Mouse (Mus musculus): ENCODE data around the gene 1700001C02Rik. TPM values are rescaled to one million over a fixed set of nuclear protein-coding genes. Genes with fewer than 3 reads are reported as not detected.

Gene 1700001C02Rik
- polyA plus RNA-seq, 2 experiments from 2014 or later, result not detected

- no peak for ATAC-seq
Observed at GRCm38 (mm10) chr5:30495288-30495687, 29.4 kb downstream of the 1700001C02Rik start.

GRCm38 (mm10) chr5:30496821-30497220 is 31.0 kb downstream of the 1700001C02Rik start:
- no peak for ATAC-seq

GRCm38 (mm10) chr5:30497299-30497698 is 31.5 kb downstream of the 1700001C02Rik start:
- no peak for ATAC-seq

- no peak for ATAC-seq
Observed at GRCm38 (mm10) chr5:30513111-30513510, 47.3 kb downstream of the 1700001C02Rik start.

- ATAC-seq, result no peak
Observed at GRCm38 (mm10) chr5:30516376-30516775, 50.5 kb downstream of the 1700001C02Rik start.

GRCm38 (mm10) chr5:30518108-30518507 is 52.3 kb downstream of the 1700001C02Rik start:
- ATAC-seq, result no peak

- no peak for ATAC-seq
Observed at GRCm38 (mm10) chr5:30518547-30518946, 52.7 kb downstream of the 1700001C02Rik start.

GRCm38 (mm10) chr5:30519494-30519893 is 53.6 kb downstream of the 1700001C02Rik start:
- no peak for ATAC-seq

- no peak for ATAC-seq
Observed at GRCm38 (mm10) chr5:30520214-30520732, 54.4 kb downstream of the 1700001C02Rik start.

GRCm38 (mm10) chr5:30522406-30522805 is 56.6 kb downstream of the 1700001C02Rik start:
- ATAC-seq, result no peak

GRCm38 (mm10) chr5:30523131-30523530 is 57.3 kb downstream of the 1700001C02Rik start:
- no peak for ATAC-seq

GRCm38 (mm10) chr5:30524213-30524612 is 58.4 kb downstream of the 1700001C02Rik start:
- ATAC-seq, result no peak

- no peak for ATAC-seq
Observed at GRCm38 (mm10) chr5:30525920-30526836, 60.3 kb downstream of the 1700001C02Rik start.

- no peak for ATAC-seq
Observed at GRCm38 (mm10) chr5:30527129-30527528, 61.3 kb downstream of the 1700001C02Rik start.

- ATAC-seq, result no peak
Observed at GRCm38 (mm10) chr5:30528906-30529305, 63.1 kb downstream of the 1700001C02Rik start.

Other genes with a start within 250 kb of the 1700001C02Rik start
- gene Selenoi, start 233.5 kb upstream of the 1700001C02Rik start, polyA plus RNA-seq (2017; shearing (Covaris generic)), result 10 to 100 TPM; 21.9 to 23.3 TPM
- gene Drc1, start 184.7 kb upstream of the 1700001C02Rik start, polyA plus RNA-seq (2017; shearing (Covaris generic)), result 10 to 100 TPM in 1 of 2 experiments, 1 to 10 TPM in 1; 8.1 to 13.2 TPM
- gene Otof, start 4.1 kb upstream of the 1700001C02Rik start, polyA plus RNA-seq (2017; shearing (Covaris generic)), result not detected
- not detected for gene Cib4, start 79.8 kb downstream of the 1700001C02Rik start, polyA plus RNA-seq (2017; shearing (Covaris generic))
- gene Kcnk3, start 122.1 kb downstream of the 1700001C02Rik start, polyA plus RNA-seq (2017; shearing (Covaris generic)), result not detected
- gene Slc35f6, start 181.9 kb downstream of the 1700001C02Rik start, polyA plus RNA-seq (2017; shearing (Covaris generic)), result 10 to 100 TPM in 1 of 2 experiments, 1 to 10 TPM in 1; 8.7 to 15.7 TPM
- gene Cenpa, start 200.7 kb downstream of the 1700001C02Rik start, polyA plus RNA-seq (2017; shearing (Covaris generic)), result 100 to 1,000 TPM in 1 of 2 experiments, 10 to 100 TPM in 1; 79.2 to 115 TPM
- not detected for gene Dpysl5, start 245.5 kb downstream of the 1700001C02Rik start, polyA plus RNA-seq (2017; shearing (Covaris generic))

Measured in activated CD4-positive, CD25-positive, alpha-beta regulatory T cell, adult 4 months (primary cell).